ENCODE assay signal across 8 mouse cellular contexts in the genomic region with DNA sequence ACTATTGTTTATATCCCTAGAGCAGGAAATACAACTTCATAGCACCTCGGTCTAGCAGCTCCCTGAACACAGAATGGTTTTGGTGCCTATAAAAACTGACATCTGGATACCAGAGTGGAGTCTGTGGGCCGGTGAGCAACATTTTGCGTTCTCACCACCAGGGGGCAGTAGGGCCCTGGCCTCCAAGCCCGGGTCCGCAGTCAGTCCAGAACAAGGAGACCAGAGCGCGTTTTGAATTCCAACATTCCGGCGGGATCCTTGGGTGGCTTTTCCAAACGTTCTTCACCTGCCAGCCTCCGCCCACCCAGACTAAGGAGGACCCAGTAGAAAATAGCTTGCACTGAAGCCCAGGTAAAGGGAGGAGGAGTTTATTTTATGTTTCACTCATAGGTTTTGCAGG. TPM values are rescaled to one million over a fixed set of nuclear protein-coding genes. Genes with fewer than 3 reads are reported as not detected.
DNase-seq lines count a peak whose midpoint lies in the region; ATAC-seq and TF ChIP-seq lines count a peak whose summit lies in the region.
"Had no signal": no experiment of that assay in that cellular context is flagged by ENCODE, and none has a peak within 500 bp of the region (broad histone marks: within the 10 kb centered on the region; RNA-seq: fewer than 3 reads in every experiment).

No protein-coding gene starts in this region.

- H3K9me3 ChIP-seq in midbrain, postnatal 0 days (ENCODE audit: low read length) = no peaks in the 10 kb centered on the region
- H3K9me3 ChIP-seq: midbrain, embryonic 12.5 days had no signal

- TF ChIP-seq CTCF in midbrain, postnatal 0 days (IDR thresholded peaks at IDR 0.05) = peak; percentile 96

- H3K36me3 ChIP-seq in midbrain, postnatal 0 days (ENCODE audit: insufficient read depth, low read length) = no peaks in the 10 kb centered on the region
- H3K36me3 ChIP-seq: midbrain, embryonic 12.5 days had no signal

- H3K9ac ChIP-seq in midbrain, postnatal 0 days (replicated peaks; ENCODE audit: low read length, poor library complexity, severe bottlenecking) = no peak overlapping the region
- H3K9ac ChIP-seq: midbrain, embryonic 12.5 days had no signal

- DNase-seq in adrenal gland, adult 18-20 months (ENCODE audit: low spot score in 2 of 2) = peak; percentile 87 to 89
- peak; percentile 83 to 89 for DNase-seq in cerebellum, postnatal 4 days (ENCODE audit: low spot score in 2 of 2)
- peak; percentile 87 for DNase-seq in gastrocnemius, postnatal 14 days
- peak; percentile 87 for DNase-seq in kidney, adult 11 months
- peak; percentile 83 for DNase-seq in left cerebral cortex, postnatal 4 days
- DNase-seq in midbrain, postnatal 0 days (ENCODE audit: low spot score) = peak; percentile 81
- DNase-seq in spleen, postnatal 36 days (ENCODE audit: low spot score in 2 of 2) = peak; percentile 61 to 68

- 2% methylated on average over 11 of the region's 11 CpGs for WGBS in midbrain, postnatal 0 days

- peak overlapping the region; percentile 28 for H3K4me2 ChIP-seq in midbrain, postnatal 0 days (ENCODE audit: low read depth, low read length, poor library complexity, severe bottlenecking)

- intact Hi-C loops in gastrocnemius, postnatal 14 days (cut with DNase I; ENCODE audit: low total_unique reads) = no loop called here
- intact Hi-C loops in left cerebral cortex, postnatal 4 days (cut with DNase I) = loop anchor here (10.0 kb wide), 1 partner anchor 175 kb away; the partner anchor contains the start of gene Nanos3

- no peak overlapping the region for H3K27ac ChIP-seq in midbrain, postnatal 0 days (ENCODE audit: low read depth, low read length)
- H3K27ac ChIP-seq: midbrain, embryonic 12.5 days had no signal

- H3K4me1 ChIP-seq in midbrain, postnatal 0 days (ENCODE audit: insufficient read depth, low read length) = peaks cover 7% of the 10 kb centered on the region; the same call in 1 of the 2 replicates

- no peak overlapping the region for H3K4me3 ChIP-seq in midbrain, postnatal 0 days (ENCODE audit: low read depth, low read length)

- peaks cover 28% of the 10 kb centered on the region for H3K27me3 ChIP-seq in midbrain, postnatal 0 days (ENCODE audit: insufficient read depth, low read length)

- no peak for ATAC-seq in midbrain, postnatal 0 days (ENCODE audit: low FRiP score)

RNA-seq across cellular contexts. Expression of gene 2210011C24Rik, which starts 2.1 kb away (rescaled TPM):
- not detected for total RNA-seq in adrenal gland, adult 18-20 months (2021)
- 1 to 10 TPM; 2.9 to 4.2 TPM for total RNA-seq in gastrocnemius, postnatal 14 days (2021)
- total RNA-seq in left cerebral cortex, postnatal 4 days (2021) = not detected
- 0.66 TPM in 1 of 2 replicates, not detected in the other for total RNA-seq in midbrain, postnatal 0 days (2014; rRNA removed)
- polyA plus RNA-seq in midbrain, postnatal 0 days (2015; fragmentation: Nextera tagmentation; extraction: Ambion mirVana) = 0.43 and 1.5 TPM in 2 replicates
- polyA plus RNA-seq: midbrain, embryonic 12.5 days had no signal

RNA-seq across cellular contexts. Expression of gene 1700067K01Rik, which starts 8.6 kb away (rescaled TPM):
- under 1 TPM; 0.54 to 0.96 TPM for total RNA-seq in adrenal gland, adult 18-20 months (2021)
- not detected for total RNA-seq in gastrocnemius, postnatal 14 days (2021)
- 1 to 10 TPM in 1 of 2 experiments, under 1 TPM in 1; 0.46 to 1.1 TPM for total RNA-seq in left cerebral cortex, postnatal 4 days (2021)
- 1.2 TPM in 1 of 2 replicates, not detected in the other for total RNA-seq in midbrain, postnatal 0 days (2014; rRNA removed)
- polyA plus RNA-seq in midbrain, postnatal 0 days (2015; fragmentation: Nextera tagmentation; extraction: Ambion mirVana) = 0.58 and 0.69 TPM in 2 replicates

RNA-seq across cellular contexts. Expression of gene Palm3, which starts 11.4 kb away (rescaled TPM):
- under 1 TPM; 0.33 to 0.38 TPM for total RNA-seq in adrenal gland, adult 18-20 months (2021)
- total RNA-seq in gastrocnemius, postnatal 14 days (2021) = under 1 TPM; 0.25 to 0.51 TPM
- 10 to 100 TPM; 13.2 to 15.5 TPM for total RNA-seq in left cerebral cortex, postnatal 4 days (2021)
- 5.1 and 8.0 TPM in 2 replicates for total RNA-seq in midbrain, postnatal 0 days (2014; rRNA removed)
- polyA plus RNA-seq in midbrain, postnatal 0 days (2015; fragmentation: Nextera tagmentation; extraction: Ambion mirVana) = 4.4 and 4.9 TPM in 2 replicates

RNA-seq across cellular contexts. Expression of gene Samd1, which starts 12.4 kb away (rescaled TPM):
- 10 to 100 TPM; 28.2 to 30.3 TPM for total RNA-seq in adrenal gland, adult 18-20 months (2021)
- total RNA-seq in gastrocnemius, postnatal 14 days (2021) = 10 to 100 TPM; 17.8 to 22.1 TPM
- 10 to 100 TPM; 82.8 to 83.9 TPM for total RNA-seq in left cerebral cortex, postnatal 4 days (2021)
- total RNA-seq in midbrain, postnatal 0 days (2014; rRNA removed) = 65.3 and 86.9 TPM in 2 replicates
- 4.1 and 4.6 TPM in 2 replicates for polyA plus RNA-seq in midbrain, postnatal 0 days (2015; fragmentation: Nextera tagmentation; extraction: Ambion mirVana)

RNA-seq across cellular contexts. Expression of gene Il27ra, which starts 32.5 kb away (rescaled TPM):
- 1 to 10 TPM; 1.7 to 1.9 TPM for total RNA-seq in adrenal gland, adult 18-20 months (2021)
- total RNA-seq in gastrocnemius, postnatal 14 days (2021) = 1 to 10 TPM in 1 of 2 experiments, under 1 TPM in 1; 0.84 to 1.1 TPM
- 1 to 10 TPM; 1.5 to 1.6 TPM for total RNA-seq in left cerebral cortex, postnatal 4 days (2021)
- total RNA-seq in midbrain, postnatal 0 days (2014; rRNA removed) = 0.71 and 1.1 TPM in 2 replicates
- polyA plus RNA-seq in midbrain, postnatal 0 days (2015; fragmentation: Nextera tagmentation; extraction: Ambion mirVana) = 0.21 and 0.29 TPM in 2 replicates
